Mouse (Mus musculus): ENCODE measurements around the gene Rad18. TPM values are rescaled to one million over a fixed set of nuclear protein-coding genes. Genes with fewer than 3 reads are reported as not detected.

The Rad18 gene
- polyA plus RNA-seq, 2 experiments from 2014 or later: 40.4 to 56.2 TPM

- ATAC-seq: no peak
These were observed 12.4 kb downstream of the Rad18 start for GRCm38 (mm10) chr6:112684065-112684464.

DNA sequence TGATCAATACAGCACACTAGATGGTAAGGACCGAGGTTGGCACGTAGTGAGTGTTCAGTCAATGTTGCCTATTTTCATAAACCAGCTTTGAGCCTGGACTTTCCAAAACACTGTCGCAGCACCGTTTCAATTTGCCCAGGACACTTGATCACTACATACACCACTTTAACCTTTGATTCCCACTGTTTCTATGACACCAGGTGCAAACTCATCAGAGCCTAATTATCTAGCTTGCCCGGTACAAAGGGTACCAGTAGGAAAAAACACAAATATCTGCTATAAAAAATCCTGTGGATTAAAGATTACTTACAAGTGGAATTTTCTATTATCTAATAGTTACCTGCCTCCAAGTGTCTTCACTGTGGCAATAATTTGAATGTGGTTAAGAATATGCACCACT, 64.4 kb downstream of the Rad18 start:
- ATAC-seq: no peak

DNA sequence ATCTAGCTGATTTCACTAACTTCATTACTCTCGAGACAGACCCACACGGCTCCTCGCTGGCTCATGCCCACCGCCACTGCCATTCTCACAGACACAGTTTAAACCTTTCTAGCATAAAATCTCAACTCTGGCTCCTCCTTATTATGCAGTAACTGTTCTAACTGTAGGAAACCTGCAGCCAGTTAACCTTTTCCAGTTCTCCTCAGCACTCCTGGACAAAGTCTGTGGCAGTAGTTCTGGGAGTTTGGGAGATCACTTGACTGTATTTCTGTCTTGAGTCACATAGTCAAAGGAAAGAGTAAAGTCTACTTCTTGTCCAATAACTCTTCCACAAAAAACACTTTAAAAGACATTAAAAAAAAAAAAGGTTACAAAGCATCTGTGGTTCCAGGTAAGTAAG, 66.2 kb downstream of the Rad18 start:
- no peak for ATAC-seq

DNA sequence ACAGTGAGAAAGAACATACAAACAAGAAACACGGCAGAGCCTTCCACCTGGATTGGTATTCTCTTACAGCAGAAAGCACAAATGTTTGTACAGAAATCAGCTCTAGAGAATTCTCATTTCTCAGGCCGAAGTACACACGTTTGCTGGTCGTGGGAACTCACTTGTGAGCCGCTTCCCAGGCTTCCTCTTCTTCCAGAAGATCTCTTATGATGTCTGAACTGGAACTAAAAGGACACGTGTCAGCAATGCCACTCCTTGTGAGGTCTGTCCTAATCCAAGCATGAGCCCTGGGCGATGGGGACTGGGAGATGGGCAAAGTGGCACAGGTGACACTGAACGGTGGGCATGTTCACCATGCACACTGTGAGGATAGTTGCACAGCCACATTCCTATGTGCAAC, 68.2 kb downstream of the Rad18 start:
- ATAC-seq: no peak

DNA sequence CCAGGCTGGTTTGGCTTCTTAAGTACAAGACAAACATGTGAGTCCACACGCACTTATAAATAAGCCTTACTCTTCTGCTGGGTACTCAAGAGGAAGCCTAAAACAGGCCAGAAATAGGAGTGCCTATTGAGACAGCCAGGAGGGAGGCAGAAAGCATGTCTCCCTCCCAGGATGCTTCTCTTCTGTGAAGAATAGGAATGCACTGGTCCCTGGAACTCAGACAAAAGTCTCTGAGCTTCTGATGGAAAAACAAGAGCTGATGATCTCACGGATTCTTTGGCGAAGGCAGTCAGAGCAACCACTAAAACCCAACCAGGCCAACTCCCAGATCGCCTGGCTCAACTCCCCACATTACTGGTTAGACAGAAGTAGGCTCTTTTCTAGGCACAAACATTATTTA, 74.2 kb downstream of the Rad18 start:
- no peak for ATAC-seq

GRCm38 (mm10) chr6:112620027-112620426, 76.5 kb downstream of the Rad18 start:
- ATAC-seq: no peak

DNA sequence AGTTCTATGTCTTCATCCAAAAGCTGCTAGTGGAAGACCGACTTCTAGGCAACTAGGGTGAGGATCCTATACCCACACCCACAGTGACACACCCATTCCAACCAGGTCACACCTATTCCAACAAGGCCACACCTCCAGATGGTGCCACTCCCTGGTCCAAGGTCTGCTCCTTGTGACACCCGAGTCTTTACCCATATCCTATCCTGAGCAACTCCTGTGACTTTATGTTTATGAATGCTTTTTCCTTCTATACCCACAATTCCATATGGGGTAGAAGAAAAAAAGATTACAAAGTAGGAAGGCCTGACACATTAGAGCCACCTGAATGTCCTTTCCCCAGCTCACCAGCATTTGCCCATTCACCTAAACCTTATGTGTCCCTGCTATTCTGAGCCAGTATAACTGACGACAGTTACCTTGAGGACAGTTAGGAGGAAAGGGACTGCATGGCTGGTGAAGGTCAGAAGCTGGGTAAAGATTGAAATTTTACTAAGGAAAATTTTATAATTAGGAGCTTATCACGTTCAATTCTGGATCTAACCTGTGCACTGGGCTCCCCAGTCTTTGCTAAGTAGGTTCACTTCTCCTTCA, 78.7 kb downstream of the Rad18 start:
- no peak for ATAC-seq

- no peak for ATAC-seq
These were observed 87.5 kb downstream of the Rad18 start for GRCm38 (mm10) chr6:112609027-112609426.

DNA sequence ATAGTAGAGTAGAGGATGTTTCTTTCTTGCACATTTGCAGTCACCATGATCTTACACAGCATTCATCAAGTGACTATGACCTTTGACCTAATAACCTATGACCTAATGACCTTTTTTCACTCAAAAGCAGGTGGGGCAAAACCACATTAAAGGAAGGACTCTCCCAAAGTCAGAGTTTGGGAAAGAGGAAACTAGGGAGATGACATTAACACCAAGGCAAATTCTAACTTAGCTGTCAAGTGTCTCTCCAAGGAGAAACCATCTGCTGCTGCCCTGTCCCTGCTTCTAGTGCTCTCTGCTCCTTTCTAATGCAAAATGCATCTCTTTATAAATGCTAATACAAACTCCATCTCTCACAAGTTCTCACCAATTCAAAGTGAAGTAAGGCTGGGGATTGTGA, 92.6 kb downstream of the Rad18 start:
- ATAC-seq: no peak

GRCm38 (mm10) chr6:112594971-112595370, 101.5 kb downstream of the Rad18 start:
- ATAC-seq: no peak

DNA sequence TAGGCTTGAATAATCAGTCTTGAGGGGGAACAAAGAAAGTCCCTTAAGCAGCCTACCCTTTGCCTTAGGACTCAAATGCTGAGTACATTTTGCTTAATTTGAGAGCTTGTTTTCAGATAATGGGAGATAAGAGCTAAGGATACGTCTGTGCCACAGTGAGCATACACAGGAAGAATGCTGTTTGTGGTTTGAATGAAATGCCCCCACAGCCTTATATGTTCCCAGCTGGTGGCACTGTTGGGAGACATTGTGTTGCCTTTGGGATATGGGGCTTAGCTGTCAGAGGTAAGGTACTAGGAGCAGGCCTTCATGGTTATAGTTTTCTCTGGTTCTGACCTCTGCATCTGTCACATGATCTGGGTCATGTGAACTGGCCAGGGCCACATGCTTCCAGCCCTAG, 108.6 kb downstream of the Rad18 start:
- ATAC-seq: no peak

GRCm38 (mm10) chr6:112586999-112587398, 109.5 kb downstream of the Rad18 start:
- no peak for ATAC-seq

DNA sequence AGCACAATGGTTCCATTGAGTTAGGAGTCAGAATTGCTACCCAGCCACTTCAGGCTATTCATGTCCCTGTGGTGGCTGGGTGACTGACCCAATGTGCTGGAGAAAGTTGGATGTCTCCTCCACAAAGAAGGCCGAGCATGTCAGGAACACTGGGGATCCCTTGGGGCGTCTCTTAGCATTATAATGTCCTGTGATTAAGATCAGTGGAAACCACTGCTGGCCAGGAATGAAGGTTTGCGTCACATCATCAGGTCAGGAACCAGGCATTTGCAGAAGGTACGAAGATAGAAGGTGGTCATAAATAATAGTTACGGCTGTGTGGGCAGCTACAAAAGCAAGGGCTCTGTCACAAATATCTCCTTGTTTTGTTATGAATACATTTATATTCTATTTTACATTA, 111.5 kb downstream of the Rad18 start:
- no peak for ATAC-seq

DNA sequence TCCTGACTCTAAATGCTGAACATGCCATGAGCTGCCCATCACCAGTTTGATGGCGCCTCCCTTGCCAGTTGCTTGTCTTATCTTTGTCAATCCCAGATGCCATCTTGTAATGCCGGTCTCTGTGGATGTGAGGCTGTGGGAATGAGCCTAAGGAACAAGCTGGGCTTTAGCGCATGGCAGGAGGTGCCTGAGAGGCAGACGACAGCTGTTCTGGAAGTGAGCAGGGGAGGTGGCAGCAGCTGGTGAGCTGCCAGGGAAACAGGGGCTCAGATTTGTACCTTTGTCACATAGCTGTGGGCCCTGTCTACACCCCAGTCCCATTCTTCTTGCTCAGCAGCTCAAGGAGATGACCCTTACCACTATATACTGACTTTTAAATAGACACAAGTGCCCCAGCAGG, 114.5 kb downstream of the Rad18 start:
- no peak for ATAC-seq

- ATAC-seq: no peak
These were observed 119.3 kb downstream of the Rad18 start for GRCm38 (mm10) chr6:112577198-112577597.

GRCm38 (mm10) chr6:112574558-112574957, 121.9 kb downstream of the Rad18 start:
- ATAC-seq: no peak

GRCm38 (mm10) chr6:112570413-112570812, 126.1 kb downstream of the Rad18 start:
- no peak for ATAC-seq

Other genes with a start within 250 kb of the Rad18 start
- gene Cav3, start 237.2 kb downstream of the Rad18 start, polyA plus RNA-seq (2017; shearing (Covaris generic)): not detected
- not detected for gene Oxtr, start 206.7 kb downstream of the Rad18 start, polyA plus RNA-seq (2017; shearing (Covaris generic))